Mouse (Mus musculus): ENCODE measurements around the gene Ppp1r9a. TPM values are rescaled to one million over a fixed set of nuclear protein-coding genes. Genes with fewer than 3 reads are reported as not detected.

Gene Ppp1r9a
- total and polyA plus RNA-seq, 2 experiments from 2014 or later: 39.1 to 85.5 TPM

DNA sequence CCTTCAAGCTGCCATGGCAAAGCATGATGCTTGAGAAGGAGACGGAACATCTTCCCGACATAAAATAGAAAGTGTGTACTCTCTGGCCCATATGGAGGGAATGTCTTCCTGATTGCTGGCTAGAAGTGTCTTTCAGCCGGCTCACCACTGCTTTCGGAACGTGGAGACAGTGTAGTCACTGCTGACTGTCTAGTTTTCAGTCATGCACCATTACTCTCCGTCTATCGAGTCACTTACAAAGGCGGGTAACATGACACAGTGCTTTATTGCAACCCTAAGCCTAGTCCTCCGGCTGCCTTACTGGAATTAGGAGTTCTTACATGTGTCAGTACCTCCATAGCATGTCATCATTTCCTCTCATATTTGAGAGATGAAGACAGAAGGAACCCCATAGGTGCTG is 236.9 kb downstream of the Ppp1r9a start:
- H3K27me3 ChIP-seq (ENCODE audit: insufficient read depth, low read length): no peaks in the 10 kb centered on the region
- DNase-seq (no peak), ATAC-seq (no peak)
- no peak for TF ChIP-seq CTCF (IDR thresholded peaks at IDR 0.05; ENCODE audit: low read depth)
- no peak overlapping the region for H3K9ac ChIP-seq
- H3K4me2 ChIP-seq (ENCODE audit: low read depth): no peak overlapping the region
- peaks cover 19% of the 10 kb centered on the region for H3K36me3 ChIP-seq (ENCODE audit: insufficient read depth)
- H3K4me1 ChIP-seq (ENCODE audit: insufficient read depth): no peaks in the 10 kb centered on the region
- 90% methylated on average over 9 of the region's 9 CpGs for WGBS
- no peak overlapping the region for H3K4me3 ChIP-seq (ENCODE audit: low read depth, low read length)
- H3K9me3 ChIP-seq (ENCODE audit: low read length): no peaks in the 10 kb centered on the region
- H3K27ac ChIP-seq (ENCODE audit: low read depth, low read length): no peak overlapping the region

DNA sequence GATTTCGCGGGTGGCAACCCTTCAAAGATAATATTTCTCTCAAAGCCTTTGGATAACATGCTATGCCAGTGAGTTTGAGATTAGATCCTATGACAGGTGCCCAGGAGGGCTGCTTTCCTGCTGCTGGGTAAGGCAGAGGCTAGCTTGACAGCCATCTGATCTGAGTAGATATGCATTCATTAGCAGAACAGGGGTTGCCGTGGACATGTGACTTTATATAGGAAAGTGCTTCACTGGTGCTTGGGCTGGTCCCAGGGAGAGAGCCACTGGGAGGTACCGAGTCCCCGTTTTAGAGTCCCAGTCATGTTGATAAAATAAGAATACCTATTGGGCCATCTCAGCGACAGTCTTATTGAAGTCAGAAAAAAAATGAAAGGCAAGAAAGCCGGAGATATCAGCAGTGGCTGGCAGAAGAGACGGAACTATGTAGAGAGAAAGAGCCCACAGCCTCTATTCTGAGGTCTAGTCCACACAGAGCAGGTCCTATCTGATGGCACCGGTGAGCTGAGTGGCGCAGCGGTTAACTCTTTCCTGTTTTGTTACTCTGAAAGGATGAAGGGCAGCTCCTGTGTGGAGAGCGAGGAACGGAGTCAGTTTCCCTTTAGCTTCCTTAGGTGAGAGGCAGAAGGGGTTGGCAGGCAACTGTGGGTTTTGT is 244.9 kb downstream of the Ppp1r9a start:
- Histone ChIP-seq H3K4me3 (ENCODE audit: low read depth, low read length) (no peak overlapping the region), H3K4me1 (ENCODE audit: insufficient read depth) (no peaks in the 10 kb centered on the region), H3K36me3 (ENCODE audit: insufficient read depth) (no peaks in the 10 kb centered on the region), H3K27ac (ENCODE audit: low read depth, low read length) (no peak overlapping the region), H3K27me3 (ENCODE audit: insufficient read depth, low read length) (no peaks in the 10 kb centered on the region), H3K9me3 (ENCODE audit: low read length) (no peaks in the 10 kb centered on the region), H3K9ac (no peak overlapping the region), H3K4me2 (ENCODE audit: low read depth) (no peak overlapping the region)
- no peak for DNase-seq
- WGBS: 80% methylated on average over 13 of the region's 13 CpGs
- no peak for TF ChIP-seq CTCF (IDR thresholded peaks at IDR 0.05; ENCODE audit: low read depth)
- 0 out of 2 replicates have a peak, but pooled peaks have one; percentile 25 for ATAC-seq

DNA sequence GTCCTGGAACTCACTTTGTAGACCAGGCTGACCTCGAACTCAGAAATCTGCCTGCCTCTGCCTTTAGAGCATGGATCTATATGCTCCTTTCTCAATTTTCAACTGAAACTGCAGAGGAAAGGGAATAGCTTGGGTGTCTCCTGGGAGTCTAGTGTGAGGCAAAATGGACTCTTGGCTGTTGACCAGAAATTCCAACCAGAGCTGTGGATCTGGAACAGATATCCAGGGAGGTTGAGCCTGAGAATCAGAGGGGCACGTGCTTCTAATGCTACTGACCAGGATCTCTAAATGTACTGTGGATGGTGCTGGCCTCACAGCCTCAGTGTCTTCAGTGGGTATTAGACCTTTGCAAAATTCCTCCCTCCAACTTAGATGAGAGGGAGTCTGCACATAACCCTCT is 247.2 kb downstream of the Ppp1r9a start:
- Histone ChIP-seq H3K27ac (ENCODE audit: low read depth, low read length) (no peak overlapping the region), H3K4me1 (ENCODE audit: insufficient read depth) (no peaks in the 10 kb centered on the region), H3K36me3 (ENCODE audit: insufficient read depth) (peaks cover 4% of the 10 kb centered on the region; the same call in 1 of the 2 replicates), H3K4me2 (ENCODE audit: low read depth) (no peak overlapping the region), H3K9me3 (ENCODE audit: low read length) (no peaks in the 10 kb centered on the region), H3K4me3 (ENCODE audit: low read depth, low read length) (no peak overlapping the region), H3K9ac (no peak overlapping the region), H3K27me3 (ENCODE audit: insufficient read depth, low read length) (no peaks in the 10 kb centered on the region)
- no peak for TF ChIP-seq CTCF (IDR thresholded peaks at IDR 0.05; ENCODE audit: low read depth)
- DNase-seq: no peak
- no peak for ATAC-seq
- WGBS: 86% methylated on average over 2 of the region's 2 CpGs

DNA sequence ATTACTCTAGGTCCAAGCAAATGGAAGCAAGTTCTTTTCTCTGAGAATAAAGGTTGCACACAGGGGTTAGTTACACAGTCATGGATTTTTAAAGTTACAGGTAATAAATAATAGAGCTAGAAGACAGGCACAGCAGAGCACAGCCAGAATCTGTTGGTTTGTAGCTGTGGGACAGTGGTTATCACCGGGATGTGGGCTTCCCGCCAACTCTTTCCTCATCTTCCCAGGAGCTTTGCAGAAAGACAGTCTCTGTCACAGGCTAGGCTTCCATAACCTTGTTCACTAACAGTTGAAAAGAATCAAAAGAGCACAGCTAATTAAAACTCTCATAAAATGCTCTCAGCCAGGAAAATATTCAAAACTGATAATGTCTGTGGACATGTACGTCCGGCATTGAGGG is 248.5 kb downstream of the Ppp1r9a start:
- no peak overlapping the region for H3K4me3 ChIP-seq (ENCODE audit: low read depth, low read length)
- TF ChIP-seq CTCF (IDR thresholded peaks at IDR 0.05; ENCODE audit: low read depth): no peak
- H3K4me2 ChIP-seq (ENCODE audit: low read depth): no peak overlapping the region
- WGBS: 46% methylated on average over 4 of the region's 4 CpGs
- DNase-seq: no peak
- peaks cover 13% of the 10 kb centered on the region; the same call in 1 of the 2 replicates for H3K36me3 ChIP-seq (ENCODE audit: insufficient read depth)
- H3K27ac ChIP-seq (ENCODE audit: low read depth, low read length): no peak overlapping the region
- no peaks in the 10 kb centered on the region for H3K9me3 ChIP-seq (ENCODE audit: low read length)
- no peaks in the 10 kb centered on the region for H3K4me1 ChIP-seq (ENCODE audit: insufficient read depth)
- H3K9ac ChIP-seq: no peak overlapping the region
- no peak for ATAC-seq
- H3K27me3 ChIP-seq (ENCODE audit: insufficient read depth, low read length): no peaks in the 10 kb centered on the region

DNA sequence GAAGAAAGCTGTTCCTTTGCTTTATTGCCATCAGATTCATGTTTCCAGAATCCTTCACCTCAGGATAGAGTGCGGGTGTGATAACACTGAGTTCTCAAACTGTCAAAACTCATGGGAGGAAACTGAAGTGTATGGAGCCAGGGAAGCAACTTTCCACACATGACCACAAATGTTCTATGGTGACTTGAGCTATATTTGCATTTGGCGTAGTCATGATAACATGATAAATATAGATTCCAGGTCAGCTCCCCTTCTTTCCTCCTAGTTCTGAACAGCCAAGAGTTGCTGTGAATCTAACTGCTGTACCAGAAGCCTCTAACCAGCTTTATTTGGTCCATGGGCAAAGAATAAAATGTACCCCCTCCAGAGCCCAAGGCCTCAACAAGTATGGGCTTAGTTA is 249.5 kb downstream of the Ppp1r9a start:
- H3K4me1 ChIP-seq (ENCODE audit: insufficient read depth): no peaks in the 10 kb centered on the region
- DNase-seq (no peak), ATAC-seq (no peak)
- H3K4me2 ChIP-seq (ENCODE audit: low read depth): no peak overlapping the region
- no peak for TF ChIP-seq CTCF (IDR thresholded peaks at IDR 0.05; ENCODE audit: low read depth)
- H3K9ac ChIP-seq: no peak overlapping the region
- H3K27ac ChIP-seq (ENCODE audit: low read depth, low read length): no peak overlapping the region
- WGBS: 96% methylated on average over 2 of the region's 2 CpGs
- H3K4me3 ChIP-seq (ENCODE audit: low read depth, low read length): no peak overlapping the region
- H3K36me3 ChIP-seq (ENCODE audit: insufficient read depth): peaks cover 14% of the 10 kb centered on the region; the same call in 1 of the 2 replicates
- H3K27me3 ChIP-seq (ENCODE audit: insufficient read depth, low read length): no peaks in the 10 kb centered on the region
- H3K9me3 ChIP-seq (ENCODE audit: low read length): no peaks in the 10 kb centered on the region

DNA sequence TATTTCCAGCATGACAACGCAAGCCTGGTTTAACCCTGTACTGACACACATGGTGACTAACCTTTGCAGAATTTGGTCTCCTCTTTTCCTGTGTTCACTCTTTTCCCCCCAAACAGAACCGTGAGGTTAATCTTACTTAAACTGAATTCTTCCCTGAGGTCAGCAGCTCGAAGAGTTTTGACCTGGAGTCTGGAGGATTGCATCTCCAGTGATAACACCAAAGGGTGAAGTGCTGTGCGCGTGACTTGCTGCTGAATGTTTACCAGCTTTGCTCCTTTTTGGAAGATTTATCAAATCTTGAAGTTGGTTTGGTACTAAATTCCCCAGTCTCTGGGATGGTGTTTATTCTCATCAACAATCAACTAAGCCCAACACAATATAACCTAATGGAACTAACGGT is 252.1 kb downstream of the Ppp1r9a start:
- no peaks in the 10 kb centered on the region for H3K9me3 ChIP-seq (ENCODE audit: low read length)
- no peak overlapping the region for H3K4me2 ChIP-seq (ENCODE audit: low read depth)
- H3K9ac ChIP-seq: no peak overlapping the region
- no peaks in the 10 kb centered on the region for H3K4me1 ChIP-seq (ENCODE audit: insufficient read depth)
- DNase-seq (no peak), ATAC-seq (no peak)
- WGBS: 92% methylated on average over 6 of the region's 6 CpGs
- no peak overlapping the region for H3K27ac ChIP-seq (ENCODE audit: low read depth, low read length)
- TF ChIP-seq CTCF (IDR thresholded peaks at IDR 0.05; ENCODE audit: low read depth): no peak
- no peaks in the 10 kb centered on the region for H3K27me3 ChIP-seq (ENCODE audit: insufficient read depth, low read length)
- H3K36me3 ChIP-seq (ENCODE audit: insufficient read depth): peaks cover 31% of the 10 kb centered on the region
- no peak overlapping the region for H3K4me3 ChIP-seq (ENCODE audit: low read depth, low read length)

DNA sequence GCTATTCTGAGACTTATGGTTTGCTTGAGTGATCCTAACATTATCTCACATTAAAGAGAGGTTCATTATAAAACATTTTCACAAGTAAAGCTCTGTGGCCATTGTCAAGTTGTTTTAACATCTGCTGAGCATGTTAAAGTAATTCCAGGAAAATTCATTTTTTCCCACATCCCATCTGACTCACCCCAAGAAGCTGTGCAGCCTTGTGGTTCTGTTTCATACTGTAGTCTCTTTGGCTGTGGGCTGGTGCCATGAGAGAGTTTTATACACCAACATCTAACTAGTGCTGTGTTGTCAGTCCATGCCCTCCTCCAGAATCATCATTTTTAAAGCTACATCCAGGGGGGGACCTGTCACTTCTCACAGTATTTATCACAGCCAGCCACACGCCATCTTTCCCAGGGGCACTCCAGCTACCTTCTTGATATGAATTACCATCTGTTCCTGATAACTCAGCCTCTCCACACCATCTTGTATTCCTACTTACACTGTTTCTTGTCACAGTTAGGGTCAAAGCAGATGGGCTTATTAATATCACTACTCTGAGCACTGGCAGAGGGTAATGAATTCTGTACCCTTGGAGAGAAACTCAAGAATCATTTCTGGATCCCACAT is 252.7 kb downstream of the Ppp1r9a start:
- ATAC-seq (no peak), DNase-seq (no peak)
- H3K4me1 ChIP-seq (ENCODE audit: insufficient read depth): no peaks in the 10 kb centered on the region
- H3K9me3 ChIP-seq (ENCODE audit: low read length): no peaks in the 10 kb centered on the region
- H3K4me2 ChIP-seq (ENCODE audit: low read depth): no peak overlapping the region
- 52% methylated on average over 1 of the region's 1 CpGs for WGBS
- H3K4me3 ChIP-seq (ENCODE audit: low read depth, low read length): no peak overlapping the region
- no peaks in the 10 kb centered on the region for H3K27me3 ChIP-seq (ENCODE audit: insufficient read depth, low read length)
- TF ChIP-seq CTCF (IDR thresholded peaks at IDR 0.05; ENCODE audit: low read depth): no peak
- no peak overlapping the region for H3K9ac ChIP-seq
- H3K36me3 ChIP-seq (ENCODE audit: insufficient read depth): peaks cover 36% of the 10 kb centered on the region
- H3K27ac ChIP-seq (ENCODE audit: low read depth, low read length): no peak overlapping the region

Data from forebrain, postnatal 0 days (tissue).